Mouse (Mus musculus) stomach, embryonic 15.5 days (tissue): ENCODE measurements around the gene Btrc. TPM values are rescaled to one million over a fixed set of nuclear protein-coding genes. Genes with fewer than 3 reads are reported as not detected.

ENCODE experiments used
- ATAC-seq: fragments of 200-750 bp; cut with Nextera tagmentation; 2 replicates; pipeline ENCODE4 v1.8.0; 2017; ENCODE audit warnings: low read depth, moderate number of reproducible peaks, moderate TSS enrichment; ENCODE audit not compliant: insufficient read depth, low FRiP score
- H3K27ac ChIP-seq: fragments of 300-500 bp; sonication (generic); 2 replicates; pipeline ENCODE4 v1.5.1; 2015; ENCODE audit warnings: mild to moderate bottlenecking, inconsistent platforms
- H3K27me3 ChIP-seq: fragments of 300-500 bp; sonication (generic); replicated peaks from 2 replicates; pipeline ENCODE4 v1.6.1; 2015; ENCODE audit warnings: inconsistent platforms
- H3K36me3 ChIP-seq: fragments of 300-500 bp; sonication (generic); 2 replicates; pipeline ENCODE4 v1.6.1; 2015; ENCODE audit warnings: inconsistent platforms
- H3K4me1 ChIP-seq: fragments of 300-500 bp; sonication (generic); 2 replicates; pipeline ENCODE4 v1.6.1; 2015; ENCODE audit warnings: inconsistent platforms
- H3K4me2 ChIP-seq: fragments of 300-500 bp; sonication (generic); 2 replicates; pipeline ENCODE4 v1.6.1; 2015; ENCODE audit warnings: mild to moderate bottlenecking, inconsistent platforms
- H3K4me3 ChIP-seq: fragments of 300-500 bp; sonication (generic); replicated peaks from 2 replicates; pipeline ENCODE4 v1.5.1; 2015; ENCODE audit warnings: inconsistent platforms
- H3K9ac ChIP-seq: fragments of 300-500 bp; sonication (generic); 2 replicates; pipeline ENCODE4 v1.6.1; 2015; ENCODE audit warnings: inconsistent platforms
- H3K9me3 ChIP-seq: fragments of 300-500 bp; sonication (generic); 2 replicates; pipeline ENCODE4 v1.6.1; 2016; ENCODE audit warnings: inconsistent platforms
- WGBS: fragments of 180-500 bp; shearing (Covaris S2); methylation state at CpG from one replicate; pipeline ENCODE4 v1.1.7; 2015; 5-methylcytosine and 5-hydroxymethylcytosine counted together
- polyA plus RNA-seq: library from polyadenylated mRNA; unstranded; fragments of >200 nt; fragmentation: Nextera tagmentation; extraction: Ambion mirVana; gene quantifications from 2 replicates; pipeline ENCODE4 v1.2.1, GENCODE M21; 2015

Btrc gene
- polyA plus RNA-seq, 1 experiment from 2014 or later, result 39.4 TPM

- Histone ChIP-seq H3K4me1 (no peaks in the 10 kb centered on the region), H3K9ac (no peak overlapping the region), H3K9me3 (no peaks in the 10 kb centered on the region), H3K27me3 (no peaks in the 10 kb centered on the region), H3K36me3 (0 out of 2 replicates have a peak, but pooled peaks cover 4% of the 10 kb centered on the region), H3K4me3 (no peak overlapping the region), H3K27ac (no peak overlapping the region), H3K4me2 (no peak overlapping the region)
- ATAC-seq, result no peak
- WGBS, result 79% methylated on average over 7 of the region's 7 CpGs
Measured at GRCm38 (mm10) chr19:45527382-45527781, 163.8 kb downstream of the Btrc start.

- no peak for ATAC-seq
- 78% methylated on average over 10 of the region's 10 CpGs for WGBS
- Histone ChIP-seq H3K27ac (no peak overlapping the region), H3K4me2 (no peak overlapping the region), H3K36me3 (0 out of 2 replicates have a peak, but pooled peaks cover 4% of the 10 kb centered on the region), H3K4me1 (no peaks in the 10 kb centered on the region), H3K9ac (no peak overlapping the region), H3K9me3 (no peaks in the 10 kb centered on the region), H3K27me3 (no peaks in the 10 kb centered on the region), H3K4me3 (no peak overlapping the region)
Measured at GRCm38 (mm10) chr19:45527931-45528534, 164.5 kb downstream of the Btrc start.

DNA sequence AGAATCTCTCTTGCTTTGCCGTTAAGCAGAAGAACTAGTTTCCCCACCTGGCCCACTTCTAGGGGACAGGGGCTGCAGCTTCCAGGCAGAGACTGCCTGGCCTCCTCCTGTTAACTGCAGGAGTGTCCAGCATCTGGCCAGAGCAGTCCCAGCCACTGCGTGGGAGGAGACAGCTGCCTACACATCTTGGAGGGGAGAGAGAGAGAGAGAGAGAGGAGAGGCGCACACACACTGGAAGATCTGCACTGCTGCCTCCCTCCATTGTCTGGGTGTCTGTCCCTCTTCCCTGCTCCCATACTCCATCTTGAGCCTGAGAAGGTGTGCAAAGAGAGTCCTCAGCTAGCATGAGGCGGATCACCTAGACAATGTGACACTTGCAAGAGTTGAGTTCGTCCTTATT is 165.8 kb downstream of the Btrc start:
- ATAC-seq, result no peak
- 0 out of 2 replicates have a peak, but pooled peaks cover 4% of the 10 kb centered on the region for H3K36me3 ChIP-seq

DNA sequence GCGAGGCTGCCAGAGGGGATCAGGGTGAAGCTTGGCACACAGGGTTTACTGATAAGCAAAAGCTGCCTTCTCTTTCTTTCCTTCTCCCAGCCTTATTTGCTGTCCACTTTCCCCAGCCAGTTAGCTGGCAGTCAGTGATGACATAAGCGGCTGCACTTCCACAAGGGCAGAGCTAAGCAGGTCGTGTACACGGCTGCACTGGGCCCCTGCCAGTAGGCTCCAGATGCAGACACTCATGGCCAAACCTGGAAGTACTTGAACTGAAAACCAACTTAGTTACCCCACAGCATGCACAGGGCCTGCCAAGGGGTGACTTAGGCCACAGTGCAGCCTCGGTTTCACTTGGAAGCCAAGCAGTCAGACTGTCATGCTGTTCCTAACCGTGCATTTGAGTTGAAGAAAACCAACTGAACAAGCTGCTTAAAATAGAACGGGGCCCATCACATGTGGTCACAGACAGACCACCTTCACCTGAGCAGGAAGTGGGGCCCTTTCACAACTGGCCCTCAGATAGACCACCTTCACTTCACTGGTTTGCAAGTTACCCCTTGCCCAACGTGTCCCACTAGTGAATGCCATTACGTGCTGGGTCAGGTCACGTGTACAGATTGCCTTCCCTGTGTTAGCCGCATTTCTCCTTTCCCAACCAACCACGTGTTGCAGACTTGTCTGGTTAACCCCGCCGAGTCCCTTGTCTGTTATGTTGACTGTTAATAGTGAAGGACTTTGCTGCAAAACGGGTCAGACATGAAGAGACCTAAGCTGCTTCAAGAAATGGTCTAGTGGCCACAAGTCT is 166.9 kb downstream of the Btrc start:
- ATAC-seq, result peak; percentile 29

More for the DNA sequence above, 165.8 kb downstream of the Btrc start:
- Histone ChIP-seq H3K27me3 (no peaks in the 10 kb centered on the region), H3K4me2 (no peak overlapping the region), H3K4me3 (no peak overlapping the region), H3K9ac (no peak overlapping the region), H3K9me3 (no peaks in the 10 kb centered on the region), H3K4me1 (no peaks in the 10 kb centered on the region), H3K27ac (no peak overlapping the region)
- WGBS, result 76% methylated on average over 5 of the region's 5 CpGs

DNA sequence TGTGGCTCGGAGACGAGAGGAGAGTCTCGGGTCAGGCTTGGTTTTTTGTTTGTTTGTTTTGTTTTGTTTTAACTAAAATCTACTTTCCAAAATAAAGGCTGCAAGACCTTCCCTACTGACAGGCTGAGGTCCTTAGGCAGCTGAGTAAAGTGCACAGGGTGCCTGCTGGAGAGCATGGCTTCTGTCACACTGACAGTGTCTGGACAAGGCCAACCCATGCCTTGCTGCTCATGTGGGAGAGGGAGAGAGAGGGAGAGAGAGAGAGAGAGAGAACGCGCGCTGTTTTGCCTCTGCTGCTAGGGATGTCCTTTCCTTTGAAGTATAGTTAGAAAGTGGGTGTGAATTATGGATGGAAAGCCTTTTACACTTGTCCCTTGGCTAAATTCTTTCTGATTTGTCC is 168.0 kb downstream of the Btrc start:
- Histone ChIP-seq H3K4me1 (no peaks in the 10 kb centered on the region), H3K27ac (no peak overlapping the region), H3K9me3 (no peaks in the 10 kb centered on the region), H3K4me3 (no peak overlapping the region), H3K27me3 (no peaks in the 10 kb centered on the region), H3K9ac (no peak overlapping the region), H3K4me2 (no peak overlapping the region), H3K36me3 (0 out of 2 replicates have a peak, but pooled peaks cover 4% of the 10 kb centered on the region)
- WGBS, result 59% methylated on average over 6 of the region's 6 CpGs
- ATAC-seq, result no peak

More for the DNA sequence above, 166.9 kb downstream of the Btrc start:
- H3K27ac ChIP-seq, result no peak overlapping the region
- H3K9ac ChIP-seq, result no peak overlapping the region
- 66% methylated on average over 15 of the region's 15 CpGs for WGBS
- H3K27me3 ChIP-seq, result no peaks in the 10 kb centered on the region
- H3K9me3 ChIP-seq, result no peaks in the 10 kb centered on the region
- no peaks in the 10 kb centered on the region for H3K4me1 ChIP-seq
- no peak overlapping the region for H3K4me3 ChIP-seq
- 0 out of 2 replicates have a peak, but pooled peaks cover 4% of the 10 kb centered on the region for H3K36me3 ChIP-seq
- no peak overlapping the region for H3K4me2 ChIP-seq

DNA sequence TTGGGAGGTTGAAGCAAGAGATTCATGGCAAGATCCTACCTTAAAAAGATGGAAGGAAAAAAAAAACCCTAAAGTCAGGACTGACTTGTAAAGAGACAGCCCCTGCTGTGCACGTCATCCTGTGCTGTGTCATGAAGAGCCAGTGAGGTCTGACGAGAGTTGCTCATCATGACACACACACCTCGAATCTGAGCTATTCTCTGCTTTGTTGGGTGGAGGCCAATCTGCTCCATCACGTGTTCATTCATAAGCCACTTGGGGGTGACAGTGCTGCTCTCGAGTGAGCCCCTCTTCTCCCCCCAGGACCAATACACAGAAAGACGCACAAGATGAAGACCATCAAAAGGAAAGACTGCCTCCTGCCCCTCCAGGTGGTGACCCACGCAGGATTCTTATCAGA is 170.1 kb downstream of the Btrc start:
- Histone ChIP-seq H3K27ac (no peak overlapping the region), H3K36me3 (no peaks in the 10 kb centered on the region), H3K9ac (no peak overlapping the region), H3K4me2 (no peak overlapping the region), H3K9me3 (no peaks in the 10 kb centered on the region), H3K4me3 (no peak overlapping the region), H3K27me3 (no peaks in the 10 kb centered on the region), H3K4me1 (no peaks in the 10 kb centered on the region)
- ATAC-seq, result no peak
- 66% methylated on average over 7 of the region's 7 CpGs for WGBS

- Histone ChIP-seq H3K27me3 (peaks cover 6% of the 10 kb centered on the region; the same call in 1 of the 2 replicates), H3K4me2 (no peak overlapping the region), H3K9me3 (no peaks in the 10 kb centered on the region), H3K9ac (no peak overlapping the region), H3K36me3 (no peaks in the 10 kb centered on the region), H3K4me3 (no peak overlapping the region), H3K27ac (no peak overlapping the region), H3K4me1 (no peaks in the 10 kb centered on the region)
- no peak for ATAC-seq
- 64% methylated on average over 8 of the region's 8 CpGs for WGBS
Measured at GRCm38 (mm10) chr19:45535214-45535735, 171.7 kb downstream of the Btrc start.

DNA sequence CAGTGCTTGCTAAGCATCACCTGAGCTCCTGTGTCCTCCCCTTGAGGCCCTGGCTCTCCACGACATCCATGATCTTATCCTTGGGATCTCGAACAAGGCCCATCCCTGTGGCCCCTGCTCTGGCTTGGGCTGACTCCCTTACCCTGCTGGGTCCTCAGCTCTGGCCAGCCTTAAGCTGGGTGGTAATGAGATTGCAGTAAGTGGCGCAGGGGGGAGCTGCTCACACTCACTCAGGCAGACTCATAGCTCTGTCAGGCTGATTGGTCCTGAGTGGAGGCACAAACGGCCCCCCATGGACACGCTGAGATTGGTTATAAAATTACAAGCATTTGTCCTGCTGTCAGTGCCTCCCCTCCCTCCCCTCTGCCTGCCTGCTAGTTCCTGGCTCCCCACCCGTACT is 172.4 kb downstream of the Btrc start:
- peaks cover 1% of the 10 kb centered on the region; the same call in 1 of the 2 replicates for H3K4me1 ChIP-seq
- H3K36me3 ChIP-seq, result no peaks in the 10 kb centered on the region
- H3K4me2 ChIP-seq, result no peak overlapping the region
- H3K27me3 ChIP-seq, result peaks cover 12% of the 10 kb centered on the region
- H3K9ac ChIP-seq, result no peak overlapping the region
- no peak overlapping the region for H3K27ac ChIP-seq
- no peak overlapping the region for H3K4me3 ChIP-seq
- H3K9me3 ChIP-seq, result no peaks in the 10 kb centered on the region
- ATAC-seq, result no peak
- 56% methylated on average over 6 of the region's 6 CpGs for WGBS

DNA sequence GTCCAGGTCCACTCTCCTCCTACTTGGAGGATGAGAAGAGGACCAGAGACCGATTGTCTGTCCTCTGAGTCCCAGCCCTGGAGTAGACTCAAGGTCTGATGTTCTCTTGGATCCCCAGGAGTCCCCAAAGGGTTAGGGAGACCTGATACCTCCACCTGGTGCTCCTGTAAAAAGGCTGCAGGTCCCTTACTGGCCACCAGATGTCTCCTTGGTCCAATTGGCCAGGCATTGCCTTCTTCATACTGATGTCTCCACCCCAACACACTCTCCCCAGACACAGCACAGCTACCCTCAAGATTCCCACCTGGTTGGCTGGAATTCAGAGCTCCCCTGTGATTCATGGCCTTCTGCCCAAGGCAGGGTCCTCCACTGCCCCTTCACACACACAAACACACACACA is 174.0 kb downstream of the Btrc start:
- H3K9me3 ChIP-seq, result no peaks in the 10 kb centered on the region
- WGBS, result 55% methylated on average over 1 of the region's 1 CpGs
- ATAC-seq, result no peak
- H3K4me1 ChIP-seq, result peaks cover 11% of the 10 kb centered on the region
- no peak overlapping the region for H3K4me3 ChIP-seq
- H3K4me2 ChIP-seq, result no peak overlapping the region
- H3K9ac ChIP-seq, result no peak overlapping the region
- H3K27me3 ChIP-seq, result peaks cover 22% of the 10 kb centered on the region
- no peaks in the 10 kb centered on the region for H3K36me3 ChIP-seq
- H3K27ac ChIP-seq, result no peak overlapping the region

- Histone ChIP-seq H3K4me1 (peaks cover 20% of the 10 kb centered on the region), H3K9me3 (no peaks in the 10 kb centered on the region), H3K27me3 (peaks cover 37% of the 10 kb centered on the region), H3K27ac (no peak overlapping the region), H3K4me2 (peak overlapping the region; percentile 89), H3K4me3 (peak overlapping the region; percentile 41), H3K36me3 (no peaks in the 10 kb centered on the region), H3K9ac (no peak overlapping the region)
- WGBS, result 34% methylated on average over 8 of the region's 8 CpGs
- ATAC-seq, result no peak
Measured at GRCm38 (mm10) chr19:45540657-45541408, 177.3 kb downstream of the Btrc start.

DNA sequence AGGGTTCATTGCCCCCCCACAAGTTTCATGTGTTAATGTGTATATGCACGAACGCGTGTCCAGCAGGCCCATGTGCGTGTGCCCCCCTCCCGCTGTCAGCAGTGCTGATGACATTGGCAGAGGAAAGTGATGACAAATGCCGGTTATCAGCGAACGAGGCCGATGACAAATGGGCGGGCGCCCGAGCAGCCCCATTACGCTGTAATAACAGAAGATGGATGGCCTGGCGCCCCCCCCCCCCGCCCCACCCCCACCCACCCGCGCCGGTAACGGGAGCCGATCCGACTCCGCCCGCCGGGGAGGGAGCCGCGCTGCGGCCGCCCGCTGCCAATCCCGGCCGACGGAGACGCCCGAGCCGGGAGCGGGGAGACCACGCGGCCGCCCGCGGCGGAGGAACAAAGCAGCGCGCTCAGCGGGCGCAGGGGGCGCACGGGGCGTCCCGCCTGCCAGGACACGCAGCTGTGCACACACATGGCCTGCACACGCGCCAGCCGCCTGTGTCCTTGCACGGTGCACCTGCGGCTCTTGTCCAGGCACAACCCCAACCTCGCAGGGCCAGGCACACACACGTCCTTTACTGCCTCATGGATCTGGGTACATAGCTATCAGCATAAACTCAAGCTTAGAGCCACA is 178.0 kb downstream of the Btrc start:
- Histone ChIP-seq H3K9me3 (no peaks in the 10 kb centered on the region), H3K4me3 (peak overlapping the region; percentile 41), H3K27me3 (peaks cover 37% of the 10 kb centered on the region), H3K36me3 (no peaks in the 10 kb centered on the region), H3K27ac (no peak overlapping the region), H3K4me1 (peaks cover 20% of the 10 kb centered on the region), H3K9ac (no peak overlapping the region), H3K4me2 (peak overlapping the region; percentile 89)
- under 1% methylated on average over 48 of the region's 58 CpGs for WGBS
- peak; percentile 15; the same call in 1 of the 2 replicates for ATAC-seq
